Mouse (Mus musculus) heart, postnatal 36 days (tissue): ENCODE results near the gene Oaz2. TPM values are rescaled to one million over a fixed set of nuclear protein-coding genes. Genes with fewer than 3 reads are reported as not detected.
"Not testable (repeated sequence)": the region's sequence is repeated elsewhere in the genome, so short reads cannot be mapped to it uniquely, and the experiment has no call there.

Experiments used
- DNase-seq, 2 experiments: peaks; one replicate each; pipeline ENCODE4 v3.0.0; 2021 to 2022
- intact Hi-C: fragments of 180-260 bp; cut with DNase I; formaldehyde crosslinking; loops from one replicate; pipeline ENCODE4 v1.15.1; 2025
- total RNA-seq, 2 experiments: library from RNA; stranded (reverse); gene quantifications; 2 replicates each; pipeline ENCODE4 v1.2.3; 2021

Oaz2 gene
- total RNA-seq, 2 experiments from 2014 or later = 225 to 237 TPM

DNA sequence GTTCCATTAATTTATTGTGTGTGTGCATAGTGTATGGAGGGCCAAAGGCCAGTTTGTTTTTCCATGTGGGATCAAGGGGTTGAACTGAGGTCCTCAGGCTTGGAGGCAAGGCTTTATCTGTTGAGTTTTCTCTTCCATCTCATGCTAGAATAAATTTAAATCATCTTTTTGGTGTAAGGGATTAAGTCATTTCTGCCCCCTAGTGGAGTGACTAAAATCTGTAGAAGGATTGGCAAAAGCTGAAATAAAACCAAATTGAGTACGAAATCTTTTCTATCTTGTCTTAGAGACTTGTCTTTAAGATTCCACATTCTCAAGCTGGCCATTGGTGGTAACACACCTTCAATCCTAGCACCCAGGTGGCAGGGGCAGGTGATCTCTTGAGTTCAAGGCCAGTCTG lies 15.2 kb downstream of the Oaz2 start:
- DNase-seq = no peak
- intact Hi-C loops = no loop called here

- no peak for DNase-seq
- intact Hi-C loops = loop anchor here (1.0 kb wide), 1 partner anchor 18 kb away; no protein-coding TSS in a partner anchor
These were observed 16.9 kb downstream of the Oaz2 start for GRCm38 (mm10) chr9:65684704-65685103.

DNA sequence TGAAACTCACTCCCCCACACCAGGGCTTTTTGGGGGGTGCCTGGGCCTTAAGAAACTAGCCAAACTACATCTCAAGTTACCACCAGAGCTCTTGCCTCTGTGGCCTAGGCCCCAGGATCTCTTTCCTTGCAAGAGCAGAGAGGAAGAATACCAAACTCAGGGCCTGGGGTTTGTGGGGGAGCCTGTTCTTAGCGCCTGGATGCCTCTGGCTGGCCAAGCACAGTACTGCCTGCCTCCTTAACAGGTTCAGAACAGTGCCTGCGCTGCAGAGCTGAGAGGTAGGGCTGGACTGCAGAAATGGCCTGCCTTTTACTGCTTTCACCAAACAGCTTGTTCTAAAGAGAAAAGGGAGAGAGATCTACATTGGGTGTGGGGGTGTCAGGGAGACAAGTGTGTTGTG lies 22.1 kb downstream of the Oaz2 start:
- intact Hi-C loops = loop anchor here (10.0 kb wide), 1 partner anchor 315 kb away; no protein-coding TSS in a partner anchor
- DNase-seq = not testable (repeated sequence)

DNA sequence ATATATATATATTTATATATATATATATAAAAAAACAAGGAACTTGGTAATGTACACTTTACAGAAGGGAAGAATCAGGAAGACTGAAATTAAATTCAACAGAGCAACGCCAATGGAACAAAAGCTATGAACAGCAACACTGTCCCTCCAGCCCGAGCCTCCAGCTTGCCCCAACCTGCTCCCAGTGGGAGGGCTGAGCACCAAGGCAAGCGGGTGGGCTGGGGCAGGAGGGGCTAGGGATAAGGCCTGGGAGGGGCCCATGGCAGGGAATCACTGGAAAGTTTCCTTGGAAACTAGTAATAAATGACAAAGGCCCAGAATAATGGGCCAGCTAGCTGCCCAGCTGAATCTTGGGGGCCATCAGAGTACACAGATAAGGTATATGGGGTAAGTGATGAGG lies 24.7 kb downstream of the Oaz2 start:
- intact Hi-C loops = loop anchor here (10.0 kb wide), 1 partner anchor 312 kb away; no protein-coding TSS in a partner anchor
- DNase-seq = no peak

GRCm38 (mm10) chr9:65692959-65693603 lies 25.3 kb downstream of the Oaz2 start:
- intact Hi-C loops = loop anchor here (10.0 kb wide), 1 partner anchor 312 kb away; no protein-coding TSS in a partner anchor
- no peak for DNase-seq

- intact Hi-C loops = loop anchor here (1.0 to 10.0 kb wide), 3 partner anchors 134 to 309 kb away; no protein-coding TSS in a partner anchor
- peak; percentile 28 to 54 for DNase-seq
These were observed 27.8 kb downstream of the Oaz2 start for GRCm38 (mm10) chr9:65695646-65696045.

- peak in 1 of 2 experiments; percentile 41 for DNase-seq
- intact Hi-C loops = loop anchor here (10.0 kb wide), 1 partner anchor 308 kb away; no protein-coding TSS in a partner anchor
These were observed 28.5 kb downstream of the Oaz2 start for GRCm38 (mm10) chr9:65696337-65696736.

DNA sequence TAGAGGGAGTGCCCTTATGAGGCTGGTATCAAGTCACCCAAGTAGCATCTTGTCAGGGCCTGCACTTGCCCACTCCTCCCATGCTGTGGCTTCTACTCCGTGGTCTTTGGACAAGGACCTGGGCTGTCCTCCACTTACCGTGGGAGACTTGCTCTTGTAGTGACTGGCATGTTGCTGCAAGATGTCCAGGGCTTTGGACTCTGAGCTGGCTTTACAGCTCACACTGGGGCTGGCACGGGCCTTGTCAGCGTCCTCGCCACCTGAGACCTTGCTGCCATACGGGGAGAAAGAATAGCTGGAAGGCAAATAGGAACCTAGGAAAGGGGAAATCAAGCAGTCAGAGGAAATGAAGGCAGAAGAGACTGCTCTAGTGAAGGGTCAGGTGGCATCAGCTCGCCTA lies 29.6 kb downstream of the Oaz2 start:
- intact Hi-C loops = loop anchor here (10.0 kb wide), 1 partner anchor 307 kb away; no protein-coding TSS in a partner anchor
- DNase-seq = no peak

- no peak for DNase-seq
- intact Hi-C loops = loop anchor here (10.0 kb wide), 1 partner anchor 307 kb away; no protein-coding TSS in a partner anchor
These were observed 30.2 kb downstream of the Oaz2 start for GRCm38 (mm10) chr9:65697992-65698391.

DNA sequence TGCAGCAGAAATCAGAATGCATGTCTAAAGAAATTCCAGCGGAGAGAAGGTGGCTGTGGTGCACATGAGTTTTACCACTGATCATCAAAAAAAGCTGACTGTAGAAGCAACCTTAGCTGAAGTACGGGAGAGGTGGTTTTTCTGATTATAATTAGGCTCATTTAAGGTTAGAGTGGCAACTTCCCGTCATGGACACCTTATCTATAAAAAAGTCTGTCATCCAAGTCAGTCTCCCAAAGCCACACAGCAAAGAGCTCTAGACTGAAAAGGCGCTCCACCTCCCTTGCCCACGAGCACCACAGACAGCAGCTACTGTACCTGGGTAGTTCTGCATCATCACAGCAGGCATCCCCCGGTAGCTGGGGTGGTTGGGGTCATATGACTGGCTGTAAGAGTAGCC lies 32.7 kb downstream of the Oaz2 start:
- DNase-seq = no peak
- intact Hi-C loops = no loop called here

DNA sequence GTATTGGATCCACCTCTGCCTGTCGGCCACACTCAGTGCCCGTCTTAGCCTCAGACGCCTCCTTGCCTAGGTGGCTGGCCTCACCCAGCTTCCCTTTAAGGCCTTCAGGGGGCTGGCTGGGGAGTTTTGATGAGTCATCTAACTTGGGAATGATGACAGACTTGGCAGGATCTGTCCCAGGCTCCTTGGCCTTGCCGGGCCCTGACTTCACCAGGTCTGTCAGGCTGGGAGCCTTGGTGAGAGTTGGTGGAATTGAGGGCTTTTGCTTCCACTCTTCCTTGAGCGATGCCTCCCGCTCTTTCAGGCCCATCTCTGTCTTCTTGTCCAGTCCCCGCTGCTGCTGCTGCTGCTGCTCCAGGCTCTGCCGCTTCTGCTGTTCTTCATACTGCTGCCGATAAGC lies 34.5 kb downstream of the Oaz2 start:
- intact Hi-C loops = no loop called here
- no peak for DNase-seq

DNA sequence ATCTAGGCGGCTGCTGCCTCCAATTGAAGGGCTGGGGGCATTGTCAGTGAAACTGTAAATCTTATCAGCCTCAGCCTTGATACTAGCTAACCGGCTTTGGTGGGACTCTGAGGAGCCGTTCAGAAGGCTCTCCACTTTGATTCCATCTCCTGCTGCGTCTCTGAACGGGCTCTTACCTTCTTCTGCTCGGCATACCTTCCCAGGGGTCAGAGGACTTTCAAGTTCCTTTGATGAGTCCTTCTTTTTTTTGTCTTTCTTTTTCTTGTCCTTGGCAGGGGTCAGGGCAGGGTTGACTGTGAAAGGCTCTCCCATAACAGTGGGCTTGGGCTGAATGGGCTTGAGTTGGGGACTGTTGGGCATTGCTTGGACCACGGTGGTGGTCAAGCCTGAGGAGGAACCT lies 35.4 kb downstream of the Oaz2 start:
- DNase-seq = no peak
- intact Hi-C loops = no loop called here

GRCm38 (mm10) chr9:65703926-65704595 lies 36.3 kb downstream of the Oaz2 start:
- no peak for DNase-seq
- intact Hi-C loops = no loop called here

- intact Hi-C loops = no loop called here
- no peak for DNase-seq
These were observed 50.4 kb downstream of the Oaz2 start for GRCm38 (mm10) chr9:65718195-65718594.

DNA sequence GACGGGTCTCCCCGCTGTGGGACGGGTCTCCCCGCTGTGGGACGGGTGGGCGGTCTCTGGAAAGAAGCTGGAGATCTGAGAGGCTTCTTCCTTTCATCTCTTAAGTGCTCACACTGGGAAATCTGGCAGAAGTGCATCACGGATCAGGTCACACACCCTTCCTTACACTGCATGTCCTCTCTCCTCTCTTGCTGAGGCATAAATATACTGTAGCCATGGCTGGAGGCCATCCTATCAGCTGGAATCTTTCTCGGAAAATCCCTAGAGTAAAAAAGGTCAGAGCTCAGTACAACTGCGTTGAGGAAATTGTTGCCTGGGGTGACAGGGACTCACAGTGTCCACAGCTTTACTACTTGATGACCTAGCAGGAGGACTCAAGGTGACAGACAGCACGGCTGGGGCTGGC lies 53.4 kb downstream of the Oaz2 start:
- peak; percentile 18 to 43 for DNase-seq
- intact Hi-C loops = no loop called here

- DNase-seq = peak; percentile 45 to 51
- intact Hi-C loops = no loop called here
These were observed 56.9 kb downstream of the Oaz2 start for GRCm38 (mm10) chr9:65724471-65725290.

GRCm38 (mm10) chr9:65725291-65725622 lies 57.5 kb downstream of the Oaz2 start:
- DNase-seq = no peak
- intact Hi-C loops = no loop called here

GRCm38 (mm10) chr9:65726431-65726830 lies 58.6 kb downstream of the Oaz2 start:
- intact Hi-C loops = no loop called here
- no peak for DNase-seq

- intact Hi-C loops = no loop called here
- DNase-seq = no peak
These were observed 59.7 kb downstream of the Oaz2 start for GRCm38 (mm10) chr9:65727491-65727890.

GRCm38 (mm10) chr9:65728588-65728987 lies 60.8 kb downstream of the Oaz2 start:
- intact Hi-C loops = no loop called here
- DNase-seq = no peak

GRCm38 (mm10) chr9:65734931-65735330 lies 67.1 kb downstream of the Oaz2 start:
- intact Hi-C loops = no loop called here
- no peak for DNase-seq
